Mouse (Mus musculus) liver, postnatal 0 days (tissue): ENCODE results near the gene Ndufb5. TPM values are rescaled to one million over a fixed set of nuclear protein-coding genes. Genes with fewer than 3 reads are reported as not detected.
A peak's percentile ranks its signal among the peaks of the same experiment; 100 is the strongest.

Experiments
- ATAC-seq: fragments of 200-750 bp; cut with Nextera tagmentation; 2 replicates; pipeline ENCODE4 v1.8.0; 2017; ENCODE audit warnings: mild to moderate bottlenecking, moderate library complexity
- DNase-seq: peaks from one replicate; pipeline ENCODE4 v3.0.0-alpha.2; 2016
- H3K27ac ChIP-seq: fragments of 300-500 bp; sonication (generic); 2 replicates; pipeline ENCODE4 v1.5.1; 2014; ENCODE audit warnings: antibody characterized with exemption, moderate library complexity, mild to moderate bottlenecking, low read depth
- H3K27me3 ChIP-seq: fragments of 300-500 bp; sonication (generic); 2 replicates; pipeline ENCODE4 v1.6.1; 2014; ENCODE audit warnings: low read length, control low read depth, mixed read lengths; ENCODE audit not compliant: insufficient read depth
- H3K36me3 ChIP-seq: fragments of 300-500 bp; sonication (generic); replicated peaks from 2 replicates; pipeline ENCODE4 v1.6.1; 2014; ENCODE audit warnings: mild to moderate bottlenecking, control low read depth, low read length, moderate library complexity, mixed read lengths; ENCODE audit not compliant: insufficient read depth
- H3K4me1 ChIP-seq: fragments of 300-500 bp; sonication (generic); 2 replicates; pipeline ENCODE4 v1.6.1; 2014; ENCODE audit warnings: antibody characterized with exemption, mild to moderate bottlenecking, control low read depth; ENCODE audit not compliant: insufficient read depth
- H3K4me2 ChIP-seq: fragments of 300-500 bp; sonication (generic); 2 replicates; pipeline ENCODE4 v1.6.1; 2014; ENCODE audit warnings: low read depth, mild to moderate bottlenecking, low read length, moderate library complexity, mixed read lengths
- H3K4me3 ChIP-seq: fragments of 300-500 bp; sonication (generic); 2 replicates; pipeline ENCODE4 v1.5.1; 2014; ENCODE audit warnings: low read depth, low read length
- H3K9ac ChIP-seq: fragments of 300-500 bp; sonication (generic); replicated peaks from 2 replicates; pipeline ENCODE4 v1.6.1; 2014; ENCODE audit warnings: mild to moderate bottlenecking, moderate library complexity
- H3K9me3 ChIP-seq: fragments of 300-500 bp; sonication (generic); 2 replicates; pipeline ENCODE4 v1.6.1; 2016; ENCODE audit warnings: mild to moderate bottlenecking, control low read depth, low read length, mixed read lengths
- CTCF ChIP-seq: sonication (generic); IDR thresholded peaks from 2 replicates; pipeline ENCODE4 v1.5.1; 2016; ENCODE audit warnings: antibody characterized with exemption, low read depth
- EP300 ChIP-seq: IDR thresholded peaks from 2 replicates; pipeline ENCODE4 v1.6.1; 2016; ENCODE audit warnings: antibody characterized with exemption, low read depth, mild to moderate bottlenecking
- WGBS: fragments of 180-500 bp; shearing (Covaris S2); extraction: QIAGEN DNeasy Blood & Tissue Kit; methylation state at CpG from one replicate; pipeline ENCODE4 v1.1.7; 2014; ENCODE audit not compliant: insufficient replicate concordance; 5-methylcytosine and 5-hydroxymethylcytosine counted together
- polyA plus RNA-seq: library from polyadenylated mRNA; unstranded; fragments of >200 nt; fragmentation: Nextera tagmentation; extraction: Ambion mirVana; gene quantifications from 2 replicates; pipeline ENCODE4 v1.2.1, GENCODE M21; 2015

Ndufb5 gene
- polyA plus RNA-seq = 235 and 240 TPM in 2 replicates

DNA sequence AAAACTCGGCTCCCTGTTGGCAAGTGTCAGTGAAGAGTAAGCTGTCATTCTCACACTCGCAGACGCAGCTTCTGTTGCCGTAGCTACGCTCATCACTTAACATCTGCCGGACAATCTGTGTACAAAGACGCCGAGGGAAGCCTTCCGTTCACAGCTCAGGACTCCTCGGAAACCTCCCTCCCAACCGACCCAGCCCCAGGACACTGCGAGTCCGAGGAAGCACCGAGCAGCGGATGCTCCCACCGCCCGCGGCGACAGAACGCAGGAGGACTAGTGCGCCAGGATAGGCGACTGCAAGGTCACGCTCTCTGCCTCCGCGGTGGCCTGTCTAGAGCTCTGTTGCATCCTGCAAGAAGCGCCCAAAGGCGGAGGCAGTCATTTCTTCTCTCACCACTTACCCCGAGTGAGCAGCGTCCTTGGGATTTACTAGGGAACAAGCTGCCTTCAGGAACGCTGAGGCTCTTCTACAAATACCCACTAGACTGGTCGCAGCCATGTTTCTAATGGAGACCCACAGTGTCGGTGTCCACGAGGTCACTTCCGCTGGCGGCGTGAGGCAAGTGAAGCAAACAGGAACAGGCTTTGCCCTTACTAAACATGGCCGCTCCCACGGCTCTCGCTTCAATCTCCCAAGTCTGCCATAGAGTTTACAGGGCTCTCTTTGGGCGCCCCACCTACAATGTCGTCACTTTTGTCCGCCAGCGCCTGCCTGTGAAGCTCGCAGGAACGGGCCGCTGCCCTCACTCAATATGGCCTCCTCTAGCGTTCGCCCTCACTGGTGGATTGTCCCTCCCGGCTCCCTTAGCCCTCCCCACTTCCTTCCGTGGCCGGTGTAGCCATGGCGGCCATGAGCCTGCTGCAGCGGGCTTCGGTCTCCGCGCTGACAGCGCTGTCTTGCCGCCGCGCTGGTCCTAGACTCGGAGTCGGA, at the start of gene Ndufb5:
Gene Ndufb5, plus strand, starts transcription at position 747 of the 928 bp plus-strand sequence.
- peak; percentile 97 for ATAC-seq
- Histone ChIP-seq H3K9me3 (no peaks in the 10 kb centered on the region), H3K4me3 (peak within 1 kb of the TSS; percentile 89), H3K36me3 (peaks cover 13% of the 10 kb centered on the region), H3K27ac (peak within 1 kb of the TSS; percentile 84), H3K9ac (peak within 1 kb of the TSS; percentile 83), H3K27me3 (no peaks in the 10 kb centered on the region), H3K4me1 (peaks cover 21% of the 10 kb centered on the region), H3K4me2 (peak within 1 kb of the TSS; percentile 97)
- peak; percentile 97 for DNase-seq
- 0 out of 2 replicates have a peak, but pooled peaks have one; percentile 0 for TF ChIP-seq CTCF
- TF ChIP-seq EP300 = peak; percentile 63; the same call in 1 of the 2 replicates
- WGBS = under 1% methylated on average over 62 of the region's 62 CpGs

DNA sequence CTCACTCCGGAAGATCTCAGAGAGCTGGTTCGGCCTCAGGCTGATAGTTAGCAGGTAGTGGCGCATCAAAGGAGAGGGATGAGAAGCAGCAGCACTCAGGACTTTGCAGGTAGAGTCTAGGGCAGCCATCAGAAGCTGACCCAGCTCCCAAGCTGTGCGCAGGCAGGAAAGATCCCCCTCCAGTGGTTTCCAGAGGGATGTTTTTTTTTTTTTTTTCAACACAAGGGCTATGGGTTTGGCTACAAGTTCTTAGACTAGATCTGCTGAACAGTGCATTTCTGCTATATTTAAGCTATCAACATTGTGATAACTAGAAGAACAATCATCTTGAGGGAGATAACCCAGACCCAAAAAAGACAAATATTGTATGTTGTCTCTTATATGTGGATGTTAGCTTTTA, 49.6 kb upstream of the Ndufb5 start:
- 52% methylated on average over 4 of the region's 4 CpGs for WGBS
- TF ChIP-seq EP300 = no peak
- 0 out of 2 replicates have a peak, but pooled peaks have one; percentile 11 for TF ChIP-seq CTCF
- H3K27me3 ChIP-seq = no peaks in the 10 kb centered on the region
- H3K9me3 ChIP-seq = no peaks in the 10 kb centered on the region
- no peak overlapping the region for H3K4me2 ChIP-seq
- no peak for DNase-seq
- H3K36me3 ChIP-seq = no peaks in the 10 kb centered on the region
- no peak for ATAC-seq
- H3K4me1 ChIP-seq = no peaks in the 10 kb centered on the region
- no peak overlapping the region for H3K27ac ChIP-seq
- no peak overlapping the region for H3K4me3 ChIP-seq
- H3K9ac ChIP-seq = no peak overlapping the region

DNA sequence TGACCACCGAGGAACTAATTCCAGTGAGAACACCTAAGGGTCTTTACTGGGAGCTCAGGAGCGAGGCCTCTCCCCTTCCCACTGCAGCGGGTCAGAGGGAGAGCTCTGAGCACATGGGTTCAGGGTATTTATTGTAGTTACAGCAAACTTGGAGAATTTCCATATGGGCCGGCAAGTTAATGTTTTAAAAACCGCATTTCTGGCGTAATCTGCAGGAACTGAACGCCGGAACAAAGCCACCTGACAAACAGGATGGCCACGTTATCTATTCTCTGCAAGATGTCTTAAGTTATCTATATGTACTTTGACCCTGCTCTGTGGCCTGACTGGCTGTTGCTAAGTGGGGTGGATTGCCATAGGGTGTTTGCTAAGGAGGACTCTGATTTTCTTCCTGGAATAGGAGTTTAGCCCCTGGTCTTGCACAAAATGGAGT, 47.2 kb upstream of the Ndufb5 start:
- Histone ChIP-seq H3K27me3 (no peaks in the 10 kb centered on the region), H3K9ac (no peak overlapping the region), H3K36me3 (no peaks in the 10 kb centered on the region), H3K9me3 (no peaks in the 10 kb centered on the region), H3K4me2 (no peak overlapping the region), H3K27ac (no peak overlapping the region), H3K4me1 (no peaks in the 10 kb centered on the region), H3K4me3 (no peak overlapping the region)
- ATAC-seq (peak; percentile 75), DNase-seq (no peak)
- whole genome bisulfite sequencing = 35% methylated on average over 9 of the region's 9 CpGs
- peak; percentile 82 for TF ChIP-seq EP300
- TF ChIP-seq CTCF = no peak

DNA sequence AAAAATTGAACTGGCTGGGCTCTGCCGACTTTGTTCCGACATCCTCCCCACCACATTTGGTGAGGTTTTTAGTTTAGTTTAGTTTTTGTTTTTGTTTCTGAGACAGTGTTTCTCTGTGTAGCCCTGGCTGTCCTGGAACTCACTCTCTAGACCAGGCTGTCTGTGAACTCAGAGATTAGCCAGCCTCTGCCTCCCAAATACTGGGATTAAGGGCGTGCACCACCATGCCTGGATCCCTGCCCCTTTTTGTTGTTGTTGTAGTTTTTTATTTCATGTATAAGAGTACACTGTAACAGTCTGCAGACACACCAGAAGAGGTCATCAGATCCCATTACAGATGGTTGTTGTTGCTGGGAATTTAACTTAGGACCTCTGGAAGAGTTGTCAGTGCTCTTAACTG, 46.8 kb upstream of the Ndufb5 start:
- no peaks in the 10 kb centered on the region for H3K9me3 ChIP-seq
- no peak for TF ChIP-seq EP300
- no peak for TF ChIP-seq CTCF
- H3K36me3 ChIP-seq = no peaks in the 10 kb centered on the region
- no peak overlapping the region for H3K27ac ChIP-seq
- no peak overlapping the region for H3K9ac ChIP-seq
- no peaks in the 10 kb centered on the region for H3K27me3 ChIP-seq
- H3K4me2 ChIP-seq = no peak overlapping the region
- no peak for ATAC-seq
- DNase-seq = no peak
- H3K4me1 ChIP-seq = no peaks in the 10 kb centered on the region
- H3K4me3 ChIP-seq = no peak overlapping the region
- WGBS = 62% methylated on average over 3 of the region's 3 CpGs

DNA sequence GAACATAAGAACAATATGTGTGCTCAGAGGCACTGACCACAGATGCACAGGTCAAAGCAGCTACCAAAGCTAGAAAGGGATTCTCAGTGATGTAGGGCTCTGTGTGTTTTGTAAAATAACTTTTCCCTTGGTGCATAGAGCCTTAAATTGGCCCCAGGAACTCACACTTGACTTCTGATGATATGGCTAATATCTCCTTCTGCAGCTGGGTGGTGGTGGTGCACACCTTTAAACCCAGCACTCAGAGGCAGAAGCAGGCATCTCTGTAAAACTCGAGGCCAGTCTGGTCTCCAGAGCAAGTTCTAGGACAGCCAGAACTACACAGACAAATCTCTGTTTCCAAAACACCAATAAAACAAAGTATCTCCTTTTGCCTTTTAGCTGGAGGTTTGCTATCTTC, 45.9 kb upstream of the Ndufb5 start:
- no peaks in the 10 kb centered on the region for H3K27me3 ChIP-seq
- H3K4me3 ChIP-seq = no peak overlapping the region
- TF ChIP-seq EP300 = peak; percentile 16; the same call in 1 of the 2 replicates
- no peak for TF ChIP-seq CTCF
- no peaks in the 10 kb centered on the region for H3K36me3 ChIP-seq
- ATAC-seq (no peak), DNase-seq (no peak)
- H3K9me3 ChIP-seq = no peaks in the 10 kb centered on the region
- WGBS = 26% methylated on average over 1 of the region's 1 CpGs
- no peak overlapping the region for H3K27ac ChIP-seq
- H3K4me2 ChIP-seq = no peak overlapping the region
- H3K9ac ChIP-seq = no peak overlapping the region
- H3K4me1 ChIP-seq = no peaks in the 10 kb centered on the region

DNA sequence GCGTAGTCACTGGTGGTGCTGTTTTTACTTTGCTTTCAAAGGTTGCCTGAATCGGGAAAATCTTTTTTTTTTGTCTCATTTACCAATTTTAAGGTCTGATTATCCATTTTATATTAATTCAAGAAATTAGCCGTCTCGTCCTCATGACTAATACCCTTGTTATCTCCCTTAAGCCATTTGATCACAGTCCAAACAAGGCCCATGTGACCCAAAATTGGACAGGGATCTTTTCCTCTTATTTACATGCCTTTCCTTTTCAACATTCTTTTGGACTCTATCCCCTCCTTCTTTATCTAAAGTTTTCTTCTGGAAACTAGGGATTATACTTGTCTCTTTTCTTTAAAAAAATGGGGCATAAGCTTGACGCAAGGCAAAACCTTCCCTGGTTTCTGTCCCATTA, 44.9 kb upstream of the Ndufb5 start:
- 61% methylated on average over 5 of the region's 5 CpGs for WGBS
- H3K27me3 ChIP-seq = no peaks in the 10 kb centered on the region
- H3K4me3 ChIP-seq = no peak overlapping the region
- TF ChIP-seq EP300 (no peak), CTCF (no peak)
- H3K27ac ChIP-seq = no peak overlapping the region
- no peaks in the 10 kb centered on the region for H3K9me3 ChIP-seq
- no peaks in the 10 kb centered on the region for H3K36me3 ChIP-seq
- ATAC-seq (no peak), DNase-seq (no peak)
- H3K4me1 ChIP-seq = no peaks in the 10 kb centered on the region
- H3K9ac ChIP-seq = no peak overlapping the region
- no peak overlapping the region for H3K4me2 ChIP-seq
